Mouse (Mus musculus): ENCODE results near the gene Fam129a. TPM values are rescaled to one million over a fixed set of nuclear protein-coding genes. Genes with fewer than 3 reads are reported as not detected.

Fam129a gene
- polyA plus RNA-seq, 1 experiment from 2014 or later, result 4.4 TPM

- Histone ChIP-seq H3K4me3 (peak within 1 kb of the TSS; percentile 89), H3K9ac (peak within 1 kb of the TSS; percentile 89), H3K27me3 (replicated peaks) (no peaks in the 10 kb centered on the region), H3K4me2 (peak within 1 kb of the TSS; percentile 88), H3K4me1 (replicated peaks) (peaks cover 9% of the 10 kb centered on the region), H3K9me3 (replicated peaks) (no peaks in the 10 kb centered on the region; the same call in 1 of the 2 replicates), H3K27ac (ENCODE audit: poor library complexity, severe bottlenecking) (peak within 1 kb of the TSS; percentile 65), H3K36me3 (0 out of 2 replicates have a peak, but pooled peaks cover 4% of the 10 kb centered on the region)
- WGBS, result under 1% methylated on average over 64 of the region's 64 CpGs
- peak; percentile 99 for ATAC-seq (ENCODE audit: insufficient number of reproducible peaks, low FRiP score)
Observed at GRCm38 (mm10) chr1:151754881-151755659, 184.1 kb downstream of the Fam129a start, which contains the start of gene Edem3. Edem3 (plus strand) TSS chr1:151755371.

GRCm38 (mm10) chr1:151755660-151756424 is 184.9 kb downstream of the Fam129a start:
- peaks cover 9% of the 10 kb centered on the region for H3K4me1 ChIP-seq (replicated peaks)
- no peaks in the 10 kb centered on the region for H3K27me3 ChIP-seq (replicated peaks)
- WGBS, result 4% methylated on average over 36 of the region's 36 CpGs
- ATAC-seq (ENCODE audit: insufficient number of reproducible peaks, low FRiP score), result peak; percentile 24
- peaks cover 7% of the 10 kb centered on the region; the same call in 1 of the 2 replicates for H3K36me3 ChIP-seq
- H3K9me3 ChIP-seq (replicated peaks), result no peaks in the 10 kb centered on the region
- H3K27ac ChIP-seq (ENCODE audit: poor library complexity, severe bottlenecking), result peak overlapping the region; percentile 65
- peak overlapping the region; percentile 89 for H3K4me3 ChIP-seq
- H3K4me2 ChIP-seq, result peak overlapping the region; percentile 88
- peak overlapping the region; percentile 89 for H3K9ac ChIP-seq

GRCm38 (mm10) chr1:151756425-151756728 is 185.4 kb downstream of the Fam129a start:
- Histone ChIP-seq H3K36me3 (peaks cover 13% of the 10 kb centered on the region), H3K27ac (ENCODE audit: poor library complexity, severe bottlenecking) (no peak overlapping the region), H3K4me1 (replicated peaks) (peaks cover 9% of the 10 kb centered on the region), H3K4me2 (peak overlapping the region; percentile 88), H3K9me3 (replicated peaks) (no peaks in the 10 kb centered on the region), H3K27me3 (replicated peaks) (no peaks in the 10 kb centered on the region), H3K9ac (peak overlapping the region; percentile 89), H3K4me3 (peak overlapping the region; percentile 89)
- ATAC-seq (ENCODE audit: insufficient number of reproducible peaks, low FRiP score), result no peak
- WGBS, result 15% methylated on average over 1 of the region's 1 CpGs

GRCm38 (mm10) chr1:151758301-151758700 is 187.3 kb downstream of the Fam129a start:
- ATAC-seq (ENCODE audit: insufficient number of reproducible peaks, low FRiP score), result no peak
- Histone ChIP-seq H3K9me3 (replicated peaks) (no peaks in the 10 kb centered on the region), H3K27me3 (replicated peaks) (no peaks in the 10 kb centered on the region), H3K4me2 (no peak overlapping the region), H3K4me3 (no peak overlapping the region), H3K9ac (no peak overlapping the region), H3K27ac (ENCODE audit: poor library complexity, severe bottlenecking) (no peak overlapping the region), H3K36me3 (peaks cover 22% of the 10 kb centered on the region), H3K4me1 (replicated peaks) (peaks cover 9% of the 10 kb centered on the region)
- WGBS, result 84% methylated on average over 6 of the region's 6 CpGs

DNA sequence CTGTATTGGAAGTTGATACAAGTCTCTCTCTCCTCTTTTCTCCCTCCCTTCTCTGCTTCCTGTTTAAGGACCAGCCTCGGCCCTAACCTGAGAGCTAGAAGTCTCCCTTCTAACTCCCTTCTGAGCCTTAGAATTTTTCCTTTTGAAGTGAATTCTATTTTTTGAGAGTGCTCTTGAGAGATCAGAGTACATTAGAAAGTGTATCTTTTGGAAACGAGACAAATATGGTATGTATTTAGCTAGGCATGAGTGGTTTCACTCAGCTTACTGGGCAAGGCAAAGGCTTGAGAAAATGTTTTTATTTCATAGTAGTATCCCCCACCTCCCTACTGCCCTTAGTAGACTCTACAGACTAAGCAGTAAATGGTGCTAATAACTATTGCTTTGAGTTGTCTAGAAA is 188.0 kb downstream of the Fam129a start:
- no peak overlapping the region for H3K27ac ChIP-seq (ENCODE audit: poor library complexity, severe bottlenecking)

GRCm38 (mm10) chr1:151764236-151764635 is 193.2 kb downstream of the Fam129a start:
- Histone ChIP-seq H3K4me2 (no peak overlapping the region), H3K36me3 (peaks cover 26% of the 10 kb centered on the region), H3K4me1 (replicated peaks) (peaks cover 8% of the 10 kb centered on the region; the same call in 1 of the 2 replicates), H3K27ac (ENCODE audit: poor library complexity, severe bottlenecking) (no peak overlapping the region), H3K9me3 (replicated peaks) (no peaks in the 10 kb centered on the region), H3K4me3 (no peak overlapping the region), H3K27me3 (replicated peaks) (no peaks in the 10 kb centered on the region), H3K9ac (no peak overlapping the region)
- ATAC-seq (ENCODE audit: insufficient number of reproducible peaks, low FRiP score), result no peak
- 65% methylated on average over 3 of the region's 3 CpGs for WGBS

More for the DNA sequence above, 188.0 kb downstream of the Fam129a start:
- 64% methylated on average over 2 of the region's 2 CpGs for WGBS
- Histone ChIP-seq H3K4me3 (no peak overlapping the region), H3K4me2 (no peak overlapping the region), H3K4me1 (replicated peaks) (peaks cover 10% of the 10 kb centered on the region), H3K36me3 (peaks cover 22% of the 10 kb centered on the region), H3K9ac (no peak overlapping the region), H3K27me3 (replicated peaks) (no peaks in the 10 kb centered on the region), H3K9me3 (replicated peaks) (no peaks in the 10 kb centered on the region)
- ATAC-seq (ENCODE audit: insufficient number of reproducible peaks, low FRiP score), result no peak

DNA sequence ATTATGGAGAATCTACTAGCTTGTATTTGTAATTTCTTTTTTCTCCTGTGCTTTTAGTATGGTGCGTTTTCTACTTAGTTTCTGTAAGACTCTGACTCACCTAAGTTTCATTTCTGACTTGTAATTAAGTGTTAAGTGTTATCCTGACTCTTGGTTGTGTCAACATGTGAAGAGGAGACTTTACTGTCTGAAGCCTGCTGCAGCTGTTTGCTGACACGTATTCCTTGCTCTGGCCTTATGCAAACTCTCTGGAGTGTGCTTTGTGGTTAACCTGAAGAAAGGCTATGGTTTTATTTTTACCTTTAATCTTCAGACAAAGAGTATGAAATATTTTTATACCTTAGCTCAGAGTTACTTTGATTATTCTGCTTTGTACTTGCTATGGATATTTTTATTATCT is 195.2 kb downstream of the Fam129a start:
- H3K27me3 ChIP-seq (replicated peaks), result no peaks in the 10 kb centered on the region
- H3K27ac ChIP-seq (ENCODE audit: poor library complexity, severe bottlenecking), result no peak overlapping the region
- ATAC-seq (ENCODE audit: insufficient number of reproducible peaks, low FRiP score), result no peak
- no peak overlapping the region for H3K9ac ChIP-seq
- peaks cover 8% of the 10 kb centered on the region; the same call in 1 of the 2 replicates for H3K4me1 ChIP-seq (replicated peaks)
- H3K9me3 ChIP-seq (replicated peaks), result no peaks in the 10 kb centered on the region
- no peak overlapping the region for H3K4me2 ChIP-seq
- H3K36me3 ChIP-seq, result peaks cover 22% of the 10 kb centered on the region
- 85% methylated on average over 2 of the region's 2 CpGs for WGBS
- no peak overlapping the region for H3K4me3 ChIP-seq

GRCm38 (mm10) chr1:151766976-151767654 is 196.1 kb downstream of the Fam129a start:
- H3K9ac ChIP-seq, result no peak overlapping the region
- 86% methylated on average over 3 of the region's 3 CpGs for WGBS
- H3K4me1 ChIP-seq (replicated peaks), result peaks cover 8% of the 10 kb centered on the region; the same call in 1 of the 2 replicates
- no peak overlapping the region for H3K4me2 ChIP-seq
- ATAC-seq (ENCODE audit: insufficient number of reproducible peaks, low FRiP score), result no peak
- no peaks in the 10 kb centered on the region for H3K9me3 ChIP-seq (replicated peaks)
- H3K27me3 ChIP-seq (replicated peaks), result no peaks in the 10 kb centered on the region
- peaks cover 22% of the 10 kb centered on the region for H3K36me3 ChIP-seq
- no peak overlapping the region for H3K4me3 ChIP-seq
- H3K27ac ChIP-seq (ENCODE audit: poor library complexity, severe bottlenecking), result no peak overlapping the region

DNA sequence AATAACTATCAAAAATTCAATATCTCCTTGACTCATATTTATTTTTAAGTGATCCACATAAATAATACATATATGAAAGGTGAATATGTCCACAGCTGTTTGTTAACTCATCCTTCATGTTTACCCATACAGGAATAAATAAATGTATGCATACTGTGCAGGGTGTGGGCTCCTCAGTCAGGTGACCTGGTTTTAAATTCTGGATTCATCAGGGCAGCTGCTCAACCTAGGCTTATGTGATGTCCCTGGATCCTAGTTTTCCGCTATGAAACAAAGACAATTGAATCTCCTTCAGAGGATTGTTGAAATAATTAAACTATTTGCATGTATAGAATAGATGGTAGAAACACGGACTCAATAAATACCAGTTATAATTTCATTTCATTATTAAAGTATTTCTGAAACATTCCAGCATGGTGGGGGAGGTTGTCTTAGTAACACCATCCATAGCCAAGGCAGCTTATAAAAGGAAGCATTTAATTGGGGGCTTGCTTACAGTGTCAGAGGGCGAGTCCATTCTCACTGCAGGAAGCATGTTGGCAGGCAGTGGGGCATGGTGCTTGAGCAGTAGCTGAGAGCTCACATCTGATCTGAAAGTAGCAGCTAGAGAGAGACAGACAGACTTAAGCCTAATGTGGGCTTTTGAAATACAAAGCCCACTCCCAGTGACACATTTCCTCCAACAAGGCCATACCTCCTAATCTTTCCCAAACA is 198.4 kb downstream of the Fam129a start:
- no peak overlapping the region for H3K9ac ChIP-seq
- H3K4me2 ChIP-seq, result no peak overlapping the region
- no peak overlapping the region for H3K4me3 ChIP-seq
- 86% methylated on average over 3 of the region's 3 CpGs for WGBS
- H3K36me3 ChIP-seq, result peaks cover 21% of the 10 kb centered on the region
- H3K27me3 ChIP-seq (replicated peaks), result no peaks in the 10 kb centered on the region
- ATAC-seq (ENCODE audit: insufficient number of reproducible peaks, low FRiP score), result no peak
- 0 out of 2 replicates have a peak, but pooled peaks cover 4% of the 10 kb centered on the region for H3K4me1 ChIP-seq (replicated peaks)
- H3K27ac ChIP-seq (ENCODE audit: poor library complexity, severe bottlenecking), result no peak overlapping the region
- no peaks in the 10 kb centered on the region for H3K9me3 ChIP-seq (replicated peaks)

All from heart, embryonic 12.5 days (tissue).